Mouse (Mus musculus) CD4-positive naive resting alpha-beta T cell, adult 76 days (primary cell): ENCODE results near the gene Chka. TPM values are rescaled to one million over a fixed set of nuclear protein-coding genes. Genes with fewer than 3 reads are reported as not detected.

Source experiments
- total RNA-seq: library from RNA; stranded (reverse); gene quantifications from one replicate; pipeline ENCODE4 v1.2.4, GENCODE M21; 2023

The Chka gene
- 77.8 TPM for total RNA-seq

GRCm38 (mm10) chr19:3851502-3851962, at the start of gene Chka:
Gene Chka, plus strand, starts transcription at chr19:3851773.

GRCm38 (mm10) chr19:3906795-3907786, 55.5 kb downstream of the Chka start, which contains the start of gene Tcirg1:
Gene Tcirg1, minus strand, starts transcription at chr19:3907133.

GRCm38 (mm10) chr19:3912337-3913204, 61.0 kb downstream of the Chka start, which contains the start of gene Ndufs8:
Gene Ndufs8, minus strand, starts transcription at chr19:3912774.

GRCm38 (mm10) chr19:3929211-3929941, 77.8 kb downstream of the Chka start, which contains the start of gene Aldh3b1:
Gene Aldh3b1, minus strand, starts transcription at chr19:3929808.

GRCm38 (mm10) chr19:3935032-3935895, 83.7 kb downstream of the Chka start, which contains the start of gene Unc93b1:
Gene Unc93b1, plus strand, starts transcription at chr19:3935186.

Other genes with a start within 250 kb of the Chka start
- 7.0 TPM for gene Lrp5, start 165.2 kb upstream of the Chka start, total RNA-seq
- gene 1810055G02Rik, start 143.5 kb upstream of the Chka start, total RNA-seq: 11.1 TPM
- 201 TPM for gene Kmt5b, start 84.4 kb upstream of the Chka start, total RNA-seq
- 61.0 TPM for gene Tcirg1, start 55.4 kb downstream of the Chka start, total RNA-seq
- gene Ndufs8, start 61.0 kb downstream of the Chka start, total RNA-seq: 47.0 TPM
- gene Aldh3b1, start 78.0 kb downstream of the Chka start, total RNA-seq: 1.7 TPM
- gene Unc93b1, start 83.4 kb downstream of the Chka start, total RNA-seq: 46.4 TPM
- not detected for gene Aldh3b3, start 106.9 kb downstream of the Chka start, total RNA-seq
- gene Aldh3b2, start 120.6 kb downstream of the Chka start, total RNA-seq: not detected
- gene Acy3, start 134.8 kb downstream of the Chka start, total RNA-seq: not detected
- gene Tbx10, start 141.0 kb downstream of the Chka start, total RNA-seq: not detected
- gene Nudt8, start 148.8 kb downstream of the Chka start, total RNA-seq: 7.4 TPM
- gene Gm49405, start 148.9 kb downstream of the Chka start, total RNA-seq: 2.3 TPM
- gene Doc2g, start 151.5 kb downstream of the Chka start, total RNA-seq: 2.9 TPM
- gene Ndufv1, start 161.0 kb downstream of the Chka start, total RNA-seq: 84.9 TPM
- 182 TPM for gene Gstp1, start 186.2 kb downstream of the Chka start, total RNA-seq
- gene Gstp2, start 194.2 kb downstream of the Chka start, total RNA-seq: 20.7 TPM
- gene Gstp3, start 207.8 kb downstream of the Chka start, total RNA-seq: 39.0 TPM
- gene Cabp2, start 229.8 kb downstream of the Chka start, total RNA-seq: not detected
- 152 TPM for gene Cdk2ap2, start 245.4 kb downstream of the Chka start, total RNA-seq
- 266 TPM for gene Pitpnm1, start 248.2 kb downstream of the Chka start, total RNA-seq